Mouse (Mus musculus): ENCODE measurements around the gene Cpne9. TPM values are rescaled to one million over a fixed set of nuclear protein-coding genes. Genes with fewer than 3 reads are reported as not detected.

The Cpne9 gene
- 0.10 and 0.20 TPM in 2 replicates for polyA plus RNA-seq (2015; fragmentation: Nextera tagmentation; extraction: Ambion mirVana)

DNA sequence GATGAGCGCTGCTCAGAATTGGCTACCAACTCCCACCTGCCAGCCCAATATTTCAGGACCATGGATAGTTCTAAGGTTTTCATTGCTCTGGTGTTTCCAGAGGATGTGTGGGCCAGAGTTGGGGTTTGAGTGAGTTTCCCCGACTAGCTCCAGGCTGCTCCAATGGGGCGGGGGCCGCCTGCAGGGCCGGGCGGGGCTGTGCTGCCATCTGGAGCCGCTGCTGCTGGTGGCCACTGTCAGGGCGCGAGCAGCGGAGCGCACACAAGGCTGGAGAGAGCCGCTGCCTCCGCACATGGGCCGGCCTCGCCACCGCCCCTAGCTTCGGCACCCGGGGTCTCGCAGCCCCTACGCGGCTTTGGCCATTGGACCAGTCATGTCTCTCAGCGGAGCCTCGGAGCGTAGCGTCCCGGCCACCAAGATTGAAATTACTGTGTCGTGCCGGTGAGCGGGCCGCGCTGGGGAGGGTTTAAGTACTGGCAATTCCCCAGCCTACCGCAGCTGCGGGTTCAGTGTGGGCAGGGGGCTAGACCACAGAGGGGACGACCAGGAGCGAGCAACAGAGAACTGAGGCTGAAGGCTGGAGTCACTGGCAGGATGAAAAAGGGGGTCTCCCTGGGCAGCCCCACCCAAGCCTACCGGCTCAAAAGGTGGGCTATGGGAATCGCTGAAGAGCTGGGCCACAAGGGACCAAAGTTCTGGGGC is at the start of gene Cpne9:
Gene Cpne9, plus strand, starts transcription at position 207 of the 702 bp plus-strand sequence.
- peak within 1 kb of the TSS; percentile 15 for H3K4me3 ChIP-seq
- WGBS = 1% methylated on average over 37 of the region's 37 CpGs
- H3K4me2 ChIP-seq = peak within 1 kb of the TSS; percentile 36
- no peaks in the 10 kb centered on the region for H3K9me3 ChIP-seq
- ATAC-seq (ENCODE audit: insufficient number of reproducible peaks, low FRiP score, low TSS enrichment, low read depth) = no peak; the same call in 1 of the 2 replicates
- H3K4me1 ChIP-seq = peaks cover 14% of the 10 kb centered on the region
- H3K27ac ChIP-seq = no peak within 1 kb of the TSS
- no peak within 1 kb of the TSS for H3K9ac ChIP-seq
- H3K36me3 ChIP-seq = peaks cover 27% of the 10 kb centered on the region
- H3K27me3 ChIP-seq = peaks cover 39% of the 10 kb centered on the region

DNA sequence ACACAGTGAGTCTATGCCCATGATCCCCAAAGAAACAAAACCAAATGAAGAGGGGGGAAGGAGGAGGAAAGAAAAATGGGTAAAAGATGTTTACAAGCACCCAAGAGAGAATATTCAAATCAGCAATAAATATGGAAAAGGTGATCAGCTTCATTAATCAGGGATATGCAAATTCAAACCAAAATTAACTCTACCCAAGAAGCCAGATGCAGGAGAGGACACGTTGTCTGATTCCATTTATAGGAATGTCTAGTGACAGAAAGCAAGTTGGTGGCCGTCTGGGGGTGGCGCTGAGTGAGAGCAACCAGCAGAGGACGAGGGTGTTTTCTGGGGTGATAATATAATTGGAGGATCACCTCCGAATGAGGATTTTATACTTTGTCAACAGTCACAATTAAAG is 47.0 kb upstream of the Cpne9 start:
- ATAC-seq (ENCODE audit: insufficient number of reproducible peaks, low FRiP score, low TSS enrichment, low read depth) = no peak

DNA sequence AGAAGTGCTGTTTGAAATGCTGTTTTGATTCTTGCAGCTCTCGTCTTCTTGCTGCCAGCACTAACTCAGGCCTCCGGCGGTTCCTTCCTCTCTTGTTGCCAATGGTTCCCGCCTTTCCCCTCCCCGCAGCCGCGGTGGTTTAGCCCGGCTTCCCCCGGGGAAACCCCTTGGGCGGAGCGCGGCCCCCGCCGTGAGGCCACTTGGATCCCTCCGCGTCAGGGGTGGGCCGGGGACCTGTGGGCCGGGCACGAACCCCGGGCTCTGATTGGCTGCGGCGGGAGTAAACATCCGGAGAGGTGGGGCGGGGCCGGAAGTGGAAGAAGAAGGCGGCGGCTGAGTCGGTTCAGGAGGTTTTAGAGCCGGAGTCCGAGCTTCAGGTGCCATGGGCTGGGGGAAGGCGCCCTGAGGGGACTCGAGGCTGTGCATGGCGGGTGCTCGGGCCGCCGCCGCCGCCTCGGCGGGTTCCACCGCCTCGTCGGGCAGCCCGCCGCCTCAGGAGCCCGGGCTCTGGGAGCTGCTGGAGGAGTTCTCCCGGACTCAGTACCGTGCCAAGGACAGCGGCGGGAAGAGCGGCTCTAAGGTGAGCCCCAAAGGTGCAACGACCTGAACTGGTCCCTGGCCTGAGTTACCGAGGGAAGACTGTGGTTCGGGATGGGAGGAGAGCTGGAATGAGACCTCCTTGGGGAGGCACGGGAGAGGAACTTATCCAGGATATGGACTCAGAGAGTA is 44.4 kb upstream of the Cpne9 start, which contains the start of gene Mtmr14:
Gene Mtmr14, plus strand, starts transcription at position 302 of the 729 bp plus-strand sequence.
- H3K4me1 ChIP-seq = peaks cover 12% of the 10 kb centered on the region
- no peaks in the 10 kb centered on the region for H3K9me3 ChIP-seq
- peak within 1 kb of the TSS; percentile 87 for H3K4me2 ChIP-seq
- peak within 1 kb of the TSS; percentile 65 for H3K27ac ChIP-seq
- WGBS = under 1% methylated on average over 53 of the region's 55 CpGs
- no peaks in the 10 kb centered on the region for H3K27me3 ChIP-seq
- ATAC-seq (ENCODE audit: insufficient number of reproducible peaks, low FRiP score, low TSS enrichment, low read depth) = peak; percentile 96
- peak within 1 kb of the TSS; percentile 84 for H3K4me3 ChIP-seq
- peaks cover 17% of the 10 kb centered on the region for H3K36me3 ChIP-seq
- H3K9ac ChIP-seq = peak within 1 kb of the TSS; percentile 71

More for the DNA sequence above, 47.0 kb upstream of the Cpne9 start:
- Histone ChIP-seq H3K4me2 (no peak overlapping the region), H3K27ac (no peak overlapping the region), H3K4me3 (no peak overlapping the region), H3K4me1 (peaks cover 12% of the 10 kb centered on the region), H3K9me3 (no peaks in the 10 kb centered on the region), H3K27me3 (no peaks in the 10 kb centered on the region), H3K36me3 (peaks cover under 1% of the 10 kb centered on the region; the same call in 1 of the 2 replicates), H3K9ac (no peak overlapping the region)
- 64% methylated on average over 5 of the region's 5 CpGs for WGBS

DNA sequence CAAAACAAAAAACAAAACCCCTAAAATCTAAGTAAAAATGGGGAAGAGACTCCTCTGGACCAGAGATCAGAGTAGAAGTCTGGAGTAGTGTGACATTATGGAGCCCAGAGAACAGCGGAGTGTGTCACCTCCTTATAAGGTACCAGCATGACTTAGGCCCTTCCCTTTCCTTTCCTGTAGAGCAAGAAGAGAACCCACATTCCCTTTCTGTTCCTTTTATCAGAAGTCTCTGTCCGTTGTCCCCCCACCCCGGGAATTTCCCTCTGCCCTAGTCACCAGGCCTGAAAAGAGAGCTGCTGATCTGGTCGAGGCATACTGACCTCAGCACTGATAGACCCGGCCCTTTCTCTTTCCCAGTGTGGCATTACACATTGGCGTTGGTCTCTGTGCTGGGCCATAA is 43.7 kb upstream of the Cpne9 start:
- WGBS = 32% methylated on average over 6 of the region's 6 CpGs

DNA sequence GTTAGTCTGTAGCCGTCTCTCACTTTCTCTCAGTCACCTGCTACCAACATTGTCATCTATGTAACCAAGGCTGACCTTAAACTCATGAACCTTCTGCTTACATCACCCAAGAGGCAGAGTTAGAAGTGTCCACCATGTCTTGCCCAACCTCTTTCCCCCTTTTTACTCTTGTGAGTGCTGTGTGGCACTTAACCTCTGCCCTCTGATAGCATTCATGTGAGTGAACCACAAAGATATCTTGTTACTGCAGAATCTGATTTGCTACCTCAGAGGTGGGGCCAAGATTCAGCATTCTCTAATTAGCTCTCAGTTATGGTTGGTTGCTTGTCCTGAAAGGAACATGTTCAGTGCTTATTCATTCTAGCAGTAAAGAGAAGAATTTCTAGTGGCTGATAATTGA is 39.4 kb upstream of the Cpne9 start:
- Histone ChIP-seq H3K4me1 (peaks cover 12% of the 10 kb centered on the region), H3K9me3 (no peaks in the 10 kb centered on the region), H3K4me3 (no peak overlapping the region), H3K27ac (no peak overlapping the region), H3K36me3 (peaks cover 42% of the 10 kb centered on the region), H3K9ac (no peak overlapping the region), H3K27me3 (no peaks in the 10 kb centered on the region), H3K4me2 (no peak overlapping the region)
- 95% methylated on average over 1 of the region's 1 CpGs for WGBS
- ATAC-seq (ENCODE audit: insufficient number of reproducible peaks, low FRiP score, low TSS enrichment, low read depth) = no peak

More for the DNA sequence above, 43.7 kb upstream of the Cpne9 start:
- peaks cover 25% of the 10 kb centered on the region for H3K36me3 ChIP-seq
- no peak for ATAC-seq (ENCODE audit: insufficient number of reproducible peaks, low FRiP score, low TSS enrichment, low read depth)
- peak overlapping the region; percentile 84 for H3K4me3 ChIP-seq
- no peaks in the 10 kb centered on the region for H3K9me3 ChIP-seq
- H3K4me1 ChIP-seq = peaks cover 12% of the 10 kb centered on the region
- no peak overlapping the region for H3K27ac ChIP-seq
- no peak overlapping the region for H3K9ac ChIP-seq
- no peaks in the 10 kb centered on the region for H3K27me3 ChIP-seq
- H3K4me2 ChIP-seq = peak overlapping the region; percentile 87

DNA sequence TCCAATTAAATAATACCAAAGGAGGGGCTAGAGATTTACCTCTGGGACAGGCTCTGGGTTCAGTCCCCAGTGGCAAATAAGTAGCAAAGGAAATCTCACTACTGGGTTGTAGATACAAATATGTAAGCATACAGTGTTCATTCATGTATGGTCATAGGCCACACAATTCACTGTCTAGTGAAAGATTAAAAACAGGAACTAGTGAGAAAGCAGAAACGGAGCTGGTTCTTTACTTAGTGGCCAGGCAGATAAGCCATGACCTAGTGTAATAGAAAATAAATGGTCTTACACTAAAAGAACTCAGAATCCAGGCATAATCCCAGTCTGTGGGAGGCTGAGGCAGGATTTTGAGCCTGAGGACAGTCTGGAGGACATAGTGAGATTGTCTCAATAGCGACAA is 36.5 kb upstream of the Cpne9 start:
- H3K27me3 ChIP-seq = no peaks in the 10 kb centered on the region
- H3K9ac ChIP-seq = no peak overlapping the region
- H3K9me3 ChIP-seq = no peaks in the 10 kb centered on the region
- H3K4me2 ChIP-seq = no peak overlapping the region
- H3K4me3 ChIP-seq = no peak overlapping the region
- ATAC-seq (ENCODE audit: insufficient number of reproducible peaks, low FRiP score, low TSS enrichment, low read depth) = no peak
- no peak overlapping the region for H3K27ac ChIP-seq
- H3K4me1 ChIP-seq = no peaks in the 10 kb centered on the region
- H3K36me3 ChIP-seq = peaks cover 62% of the 10 kb centered on the region
- 93% methylated on average over 2 of the region's 2 CpGs for WGBS

DNA sequence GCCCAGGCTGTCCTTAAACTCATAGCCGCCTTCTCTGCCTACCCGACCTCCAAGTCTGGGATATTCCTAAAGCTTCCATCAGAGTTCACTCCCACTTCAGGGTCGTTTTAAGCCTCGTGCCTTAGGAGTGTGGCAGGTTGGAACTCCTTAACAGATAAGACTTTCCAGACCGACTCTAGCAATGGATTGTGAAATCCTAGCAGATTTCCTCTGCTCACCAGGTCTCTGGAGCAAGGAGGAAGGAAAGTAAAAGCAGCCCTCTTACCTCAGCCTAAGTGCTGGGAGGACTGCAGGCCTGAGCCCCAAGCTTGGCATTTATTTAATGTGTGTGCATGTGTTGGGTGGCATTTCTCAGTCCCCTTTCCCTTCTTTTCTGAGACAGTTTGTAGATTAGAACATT is 31.3 kb upstream of the Cpne9 start:
- no peak overlapping the region for H3K4me3 ChIP-seq
- no peaks in the 10 kb centered on the region for H3K9me3 ChIP-seq
- no peaks in the 10 kb centered on the region for H3K4me1 ChIP-seq
- H3K36me3 ChIP-seq = peaks cover 74% of the 10 kb centered on the region
- H3K4me2 ChIP-seq = no peak overlapping the region
- no peak overlapping the region for H3K9ac ChIP-seq
- WGBS = 90% methylated on average over 5 of the region's 5 CpGs
- H3K27ac ChIP-seq = no peak overlapping the region
- no peaks in the 10 kb centered on the region for H3K27me3 ChIP-seq
- ATAC-seq (ENCODE audit: insufficient number of reproducible peaks, low FRiP score, low TSS enrichment, low read depth) = no peak

DNA sequence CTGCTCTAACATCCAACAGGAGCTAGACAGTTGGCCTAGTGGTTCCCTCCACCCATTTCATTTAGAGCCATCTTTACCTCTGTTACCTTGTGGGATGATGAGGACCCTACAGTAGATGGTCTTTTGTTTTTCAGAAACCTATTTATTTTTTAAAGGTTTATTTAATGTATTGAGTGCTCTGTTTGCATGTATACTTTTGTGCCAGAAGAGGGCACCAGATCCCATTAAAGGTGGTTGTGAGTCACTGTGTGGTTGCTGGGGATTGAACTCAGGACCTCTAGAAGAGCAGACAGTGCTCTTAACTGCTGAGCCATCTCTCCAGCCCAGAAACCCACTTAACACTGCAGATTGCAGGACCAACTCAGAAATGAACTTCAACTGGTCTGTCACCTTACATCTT is 30.2 kb upstream of the Cpne9 start:
- Histone ChIP-seq H3K27me3 (no peaks in the 10 kb centered on the region), H3K36me3 (peaks cover 77% of the 10 kb centered on the region), H3K4me1 (no peaks in the 10 kb centered on the region), H3K27ac (no peak overlapping the region), H3K9me3 (no peaks in the 10 kb centered on the region), H3K9ac (no peak overlapping the region), H3K4me2 (no peak overlapping the region), H3K4me3 (no peak overlapping the region)
- no peak for ATAC-seq (ENCODE audit: insufficient number of reproducible peaks, low FRiP score, low TSS enrichment, low read depth)

DNA sequence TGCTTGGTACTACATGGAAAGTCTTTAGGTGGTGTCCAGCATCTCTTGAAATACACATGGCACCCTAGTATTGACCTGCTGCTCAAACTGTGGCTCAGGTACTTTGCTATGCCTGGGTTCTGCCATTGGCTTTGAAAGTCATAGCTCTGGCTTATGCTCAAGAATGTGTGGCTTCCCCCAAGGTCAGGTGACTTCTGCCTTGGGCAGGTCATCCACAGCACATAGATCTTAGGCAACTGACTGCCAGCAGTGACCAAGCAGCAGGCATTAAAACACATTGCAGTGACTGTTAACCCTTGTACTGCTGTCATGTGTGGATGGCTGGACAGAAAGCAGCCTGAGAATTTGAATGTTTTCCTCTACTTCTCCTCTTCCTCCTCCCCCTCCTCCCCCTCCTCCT is 27.2 kb upstream of the Cpne9 start:
- ATAC-seq (ENCODE audit: insufficient number of reproducible peaks, low FRiP score, low TSS enrichment, low read depth) = no peak
- Histone ChIP-seq H3K9ac (no peak overlapping the region), H3K4me3 (no peak overlapping the region), H3K4me2 (no peak overlapping the region), H3K9me3 (no peaks in the 10 kb centered on the region), H3K27me3 (no peaks in the 10 kb centered on the region), H3K27ac (no peak overlapping the region), H3K36me3 (peaks cover 86% of the 10 kb centered on the region), H3K4me1 (no peaks in the 10 kb centered on the region)

DNA sequence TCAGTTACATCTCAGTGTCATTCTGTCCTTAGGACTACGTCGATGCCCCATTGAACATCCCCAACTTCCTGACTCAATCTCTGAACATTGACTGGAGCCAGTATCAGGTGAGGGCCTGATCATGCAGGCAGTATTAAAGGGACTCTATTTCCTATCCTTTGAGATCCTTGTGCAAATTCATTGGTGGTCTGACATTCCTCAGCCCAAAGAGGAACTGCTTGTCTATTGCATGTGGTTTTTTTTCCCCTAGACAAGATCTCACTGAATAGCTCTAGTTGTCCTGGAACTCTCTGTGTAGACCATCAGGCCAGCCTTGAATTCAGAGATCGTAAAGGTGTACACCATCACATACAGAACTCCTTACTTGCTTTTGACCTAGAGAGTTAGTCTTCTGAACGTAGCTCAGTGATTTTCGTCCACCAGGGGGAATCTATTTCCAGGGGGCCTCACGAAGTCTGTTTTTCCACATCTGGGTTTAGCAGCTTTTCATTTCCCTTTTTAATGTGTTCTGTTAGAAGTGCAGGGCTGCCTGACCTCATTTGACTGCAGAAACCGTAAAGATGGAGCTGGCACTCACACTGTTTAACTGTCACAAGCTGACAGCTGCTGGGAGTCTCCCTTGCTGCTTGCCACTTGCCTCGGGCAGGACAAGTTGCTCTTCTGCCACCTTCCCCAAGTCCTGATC is 20.8 kb upstream of the Cpne9 start:
- Histone ChIP-seq H3K27ac (no peak overlapping the region), H3K4me3 (no peak overlapping the region), H3K9ac (no peak overlapping the region), H3K4me1 (no peaks in the 10 kb centered on the region), H3K4me2 (no peak overlapping the region), H3K9me3 (no peaks in the 10 kb centered on the region), H3K27me3 (no peaks in the 10 kb centered on the region), H3K36me3 (peaks cover 88% of the 10 kb centered on the region)
- ATAC-seq (ENCODE audit: insufficient number of reproducible peaks, low FRiP score, low TSS enrichment, low read depth) = no peak
- WGBS = 75% methylated on average over 8 of the region's 8 CpGs

DNA sequence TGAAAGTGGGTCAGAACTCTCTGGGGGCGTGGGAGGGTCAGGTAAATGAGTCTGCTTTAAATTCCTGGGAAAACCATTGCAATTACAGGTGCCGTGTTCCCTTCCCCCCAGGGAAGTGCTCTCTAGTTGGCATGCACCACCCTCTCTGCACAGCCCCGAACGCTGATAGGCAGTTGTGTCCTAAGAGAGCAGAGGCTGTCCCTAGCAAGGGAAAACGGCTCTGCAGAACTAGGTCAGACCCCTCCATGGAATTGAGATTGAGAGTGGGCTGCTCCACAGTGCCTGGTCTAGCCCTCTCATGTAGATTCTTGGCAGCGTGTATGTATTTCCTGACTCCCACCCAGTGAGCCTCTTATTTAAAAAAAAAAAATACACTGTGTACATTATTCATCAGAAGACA is 18.6 kb upstream of the Cpne9 start:
- Histone ChIP-seq H3K9ac (no peak overlapping the region), H3K27ac (no peak overlapping the region), H3K27me3 (no peaks in the 10 kb centered on the region), H3K36me3 (peaks cover 91% of the 10 kb centered on the region), H3K9me3 (no peaks in the 10 kb centered on the region), H3K4me3 (no peak overlapping the region), H3K4me2 (no peak overlapping the region), H3K4me1 (no peaks in the 10 kb centered on the region)
- WGBS = 87% methylated on average over 6 of the region's 6 CpGs
- ATAC-seq (ENCODE audit: insufficient number of reproducible peaks, low FRiP score, low TSS enrichment, low read depth) = no peak

DNA sequence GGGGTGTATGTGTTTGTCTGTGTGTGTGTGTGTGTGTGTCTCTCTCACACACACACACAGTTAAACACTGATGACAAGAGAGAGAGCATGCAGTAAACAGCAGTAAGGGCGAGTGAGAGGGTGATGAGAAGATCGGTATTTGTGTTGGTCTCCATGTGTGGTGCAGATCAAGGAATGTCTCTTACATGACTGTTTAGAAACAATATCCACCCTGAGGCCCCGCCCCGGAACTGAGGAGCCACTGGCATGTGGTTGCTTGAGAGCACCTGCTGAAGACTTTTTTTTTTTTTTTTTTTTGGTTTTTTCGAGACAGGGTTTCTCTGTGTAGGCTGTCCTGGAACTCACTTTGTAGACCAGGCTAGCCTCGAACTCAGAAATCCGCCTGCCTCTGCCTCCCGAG is 17.7 kb upstream of the Cpne9 start:
- Histone ChIP-seq H3K4me1 (no peaks in the 10 kb centered on the region), H3K4me2 (no peak overlapping the region), H3K27me3 (no peaks in the 10 kb centered on the region), H3K27ac (no peak overlapping the region), H3K4me3 (no peak overlapping the region), H3K9ac (no peak overlapping the region), H3K36me3 (peaks cover 91% of the 10 kb centered on the region), H3K9me3 (no peaks in the 10 kb centered on the region)
- WGBS = 94% methylated on average over 8 of the region's 8 CpGs
- ATAC-seq (ENCODE audit: insufficient number of reproducible peaks, low FRiP score, low TSS enrichment, low read depth) = no peak

All from limb, embryonic 15.5 days (tissue).